Mouse (Mus musculus): ENCODE results near the gene Tdp1. TPM values are rescaled to one million over a fixed set of nuclear protein-coding genes. Genes with fewer than 3 reads are reported as not detected.

Tdp1 gene
- polyA plus RNA-seq, 1 experiment from 2014 or later = 49.0 TPM

DNA sequence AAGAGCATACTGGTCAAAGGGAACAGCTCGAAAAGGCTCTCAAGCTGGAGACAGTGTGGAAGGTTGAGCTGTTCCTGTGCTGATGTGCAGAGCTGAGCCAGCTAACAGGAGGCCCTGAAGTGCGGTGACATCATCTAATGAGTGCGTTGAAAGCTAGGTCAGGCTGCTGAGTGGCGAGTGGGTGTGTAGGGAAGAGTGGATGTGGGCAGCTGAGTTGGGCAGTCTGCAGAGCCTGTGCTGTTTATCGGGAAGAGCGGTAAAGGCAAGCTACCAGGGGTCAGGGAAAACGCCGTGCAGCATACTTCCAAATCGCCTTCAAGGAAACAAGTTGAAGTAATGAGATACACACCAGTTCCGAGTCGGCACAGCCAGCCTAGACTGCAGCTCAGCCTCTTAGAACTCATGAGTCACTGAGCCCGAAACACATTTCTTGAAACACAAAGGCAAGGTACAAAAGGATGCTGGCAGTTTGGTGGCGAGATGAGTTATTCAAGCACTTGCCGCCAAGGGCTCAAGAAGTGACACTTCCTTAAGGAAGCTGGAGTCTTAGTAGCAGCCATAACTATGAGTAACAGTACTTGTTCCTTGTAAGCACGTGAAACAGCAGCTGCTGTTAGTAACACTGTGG is 33.6 kb downstream of the Tdp1 start:
- Histone ChIP-seq H3K4me2 (replicated peaks) (no peak overlapping the region), H3K27me3 (ENCODE audit: control insufficient read depth, insufficient read depth, low read length) (no peaks in the 10 kb centered on the region), H3K4me3 (replicated peaks; ENCODE audit: low read length) (no peak overlapping the region), H3K9me3 (ENCODE audit: control insufficient read depth, low read length) (no peaks in the 10 kb centered on the region), H3K9ac (no peak overlapping the region), H3K27ac (no peak overlapping the region), H3K36me3 (replicated peaks; ENCODE audit: control insufficient read depth, insufficient read depth) (peaks cover 56% of the 10 kb centered on the region), H3K4me1 (replicated peaks; ENCODE audit: control insufficient read depth, insufficient read depth, low read length) (no peaks in the 10 kb centered on the region)
- WGBS = 87% methylated on average over 15 of the region's 15 CpGs
- DNase-seq (ENCODE audit: low spot score) (no peak), ATAC-seq (ENCODE audit: low FRiP score) (no peak)

DNA sequence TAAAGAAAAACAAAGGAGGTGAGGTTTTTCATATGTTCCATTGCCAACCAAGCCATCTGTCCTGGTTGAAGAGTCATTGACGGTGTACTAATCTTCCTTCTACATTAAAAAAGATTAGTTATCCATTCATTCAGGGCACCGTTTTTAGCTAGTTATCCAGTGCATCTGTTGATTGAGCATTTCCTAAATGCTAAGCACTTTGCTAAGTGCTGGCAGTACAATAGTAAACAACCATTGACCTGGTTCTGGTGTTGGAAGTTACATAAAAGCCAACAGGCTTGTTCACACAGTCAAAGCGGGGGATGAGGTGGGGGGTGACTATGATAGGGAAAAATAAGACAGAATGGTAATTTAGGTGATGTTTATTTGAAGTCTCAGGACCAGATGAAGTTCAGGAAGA is 35.3 kb downstream of the Tdp1 start:
- Histone ChIP-seq H3K4me3 (replicated peaks; ENCODE audit: low read length) (no peak overlapping the region), H3K27ac (no peak overlapping the region), H3K9me3 (ENCODE audit: control insufficient read depth, low read length) (no peaks in the 10 kb centered on the region), H3K4me1 (replicated peaks; ENCODE audit: control insufficient read depth, insufficient read depth, low read length) (peaks cover 12% of the 10 kb centered on the region), H3K9ac (no peak overlapping the region), H3K36me3 (replicated peaks; ENCODE audit: control insufficient read depth, insufficient read depth) (peaks cover 42% of the 10 kb centered on the region), H3K4me2 (replicated peaks) (no peak overlapping the region), H3K27me3 (ENCODE audit: control insufficient read depth, insufficient read depth, low read length) (no peaks in the 10 kb centered on the region)
- ATAC-seq (ENCODE audit: low FRiP score) (no peak), DNase-seq (ENCODE audit: low spot score) (no peak)
- WGBS = 96% methylated on average over 3 of the region's 3 CpGs

DNA sequence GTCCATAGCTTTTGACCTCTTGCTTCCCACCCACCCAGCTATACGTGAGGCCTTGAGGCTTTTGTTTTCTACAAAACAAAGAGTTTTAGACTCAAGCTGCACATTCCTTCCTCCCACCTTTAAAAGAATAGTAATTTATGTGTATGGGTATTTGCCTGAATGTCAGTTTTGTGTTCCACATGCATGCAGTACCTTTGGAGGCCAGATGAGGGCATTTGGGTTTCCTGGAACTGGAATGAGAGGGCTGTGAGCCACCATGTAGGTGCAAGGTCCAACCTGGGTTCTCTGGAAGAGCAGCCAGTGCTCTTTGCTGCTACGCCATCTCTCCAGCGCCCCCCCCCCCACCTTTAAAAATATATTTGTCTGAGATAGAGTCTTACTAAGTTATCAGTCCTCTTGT is 36.7 kb downstream of the Tdp1 start:
- Histone ChIP-seq H3K4me2 (replicated peaks) (no peak overlapping the region), H3K4me3 (replicated peaks; ENCODE audit: low read length) (no peak overlapping the region), H3K9ac (no peak overlapping the region), H3K27ac (no peak overlapping the region), H3K9me3 (ENCODE audit: control insufficient read depth, low read length) (no peaks in the 10 kb centered on the region), H3K36me3 (replicated peaks; ENCODE audit: control insufficient read depth, insufficient read depth) (peaks cover 31% of the 10 kb centered on the region), H3K4me1 (replicated peaks; ENCODE audit: control insufficient read depth, insufficient read depth, low read length) (peaks cover 12% of the 10 kb centered on the region), H3K27me3 (ENCODE audit: control insufficient read depth, insufficient read depth, low read length) (no peaks in the 10 kb centered on the region)
- WGBS = 75% methylated on average over 3 of the region's 3 CpGs
- DNase-seq (ENCODE audit: low spot score) (no peak), ATAC-seq (ENCODE audit: low FRiP score) (no peak)

DNA sequence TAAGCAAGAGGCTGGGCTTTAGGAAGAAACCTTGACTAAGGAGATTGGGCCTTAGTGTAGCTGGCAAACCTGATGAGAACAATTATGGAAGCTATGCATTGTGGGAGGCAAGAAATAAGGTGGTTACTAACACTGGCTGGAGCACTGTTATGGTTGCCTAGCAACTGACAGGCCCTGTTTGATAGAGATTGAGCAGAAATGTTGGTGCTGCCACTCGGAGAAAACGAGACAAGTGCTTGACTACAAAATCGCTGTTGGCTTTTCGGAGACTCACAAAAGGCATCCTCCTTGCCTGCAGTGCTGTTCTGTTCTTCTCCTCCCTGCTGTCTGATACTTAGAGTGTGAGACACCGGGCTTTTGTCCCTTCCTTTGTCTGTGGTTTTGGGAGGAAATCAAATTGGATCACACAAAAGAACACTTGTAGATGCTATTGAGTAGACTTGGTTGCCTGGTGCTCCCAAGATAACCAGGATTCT is 38.9 kb downstream of the Tdp1 start:
- DNase-seq (ENCODE audit: low spot score) (peak; percentile 72), ATAC-seq (ENCODE audit: low FRiP score) (peak; percentile 88)
- Histone ChIP-seq H3K9ac (no peak overlapping the region), H3K36me3 (replicated peaks; ENCODE audit: control insufficient read depth, insufficient read depth) (peaks cover 31% of the 10 kb centered on the region), H3K4me2 (replicated peaks) (no peak overlapping the region), H3K4me1 (replicated peaks; ENCODE audit: control insufficient read depth, insufficient read depth, low read length) (peaks cover 12% of the 10 kb centered on the region), H3K27me3 (ENCODE audit: control insufficient read depth, insufficient read depth, low read length) (no peaks in the 10 kb centered on the region), H3K9me3 (ENCODE audit: control insufficient read depth, low read length) (no peaks in the 10 kb centered on the region), H3K4me3 (replicated peaks; ENCODE audit: low read length) (no peak overlapping the region), H3K27ac (peak overlapping the region; percentile 80)
- WGBS = 10% methylated on average over 5 of the region's 5 CpGs

DNA sequence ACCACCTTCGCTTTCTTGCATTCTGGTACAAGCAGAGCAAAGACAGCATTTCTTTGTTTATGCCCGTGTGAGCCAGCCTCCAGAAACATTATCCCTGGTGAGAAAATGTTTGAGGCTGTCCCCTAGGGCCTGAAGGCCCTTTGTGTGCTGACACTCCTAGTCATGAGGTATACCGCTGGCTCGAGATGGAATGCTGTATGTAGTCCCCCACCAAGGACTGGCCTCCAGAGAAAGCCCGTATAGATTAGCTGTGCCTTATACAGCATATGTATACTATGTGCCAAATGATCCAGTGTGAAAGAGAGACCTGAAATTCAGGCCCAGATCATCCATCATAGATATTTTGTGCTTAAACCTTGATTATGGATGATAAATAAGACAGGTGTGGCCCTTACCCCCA is 39.4 kb downstream of the Tdp1 start:
- 32% methylated on average over 5 of the region's 5 CpGs for WGBS
- peak; percentile 68; the same call in 1 of the 2 replicates for ATAC-seq (ENCODE audit: low FRiP score)
- Histone ChIP-seq H3K4me2 (replicated peaks) (no peak overlapping the region), H3K27me3 (ENCODE audit: control insufficient read depth, insufficient read depth, low read length) (no peaks in the 10 kb centered on the region), H3K9me3 (ENCODE audit: control insufficient read depth, low read length) (no peaks in the 10 kb centered on the region), H3K36me3 (replicated peaks; ENCODE audit: control insufficient read depth, insufficient read depth) (peaks cover 25% of the 10 kb centered on the region), H3K4me1 (replicated peaks; ENCODE audit: control insufficient read depth, insufficient read depth, low read length) (peaks cover 12% of the 10 kb centered on the region), H3K9ac (0 out of 2 replicates have a peak overlapping the region, but pooled peaks have one; percentile 13), H3K27ac (peak overlapping the region; percentile 80), H3K4me3 (replicated peaks; ENCODE audit: low read length) (no peak overlapping the region)
- DNase-seq (ENCODE audit: low spot score) = peak; percentile 25

DNA sequence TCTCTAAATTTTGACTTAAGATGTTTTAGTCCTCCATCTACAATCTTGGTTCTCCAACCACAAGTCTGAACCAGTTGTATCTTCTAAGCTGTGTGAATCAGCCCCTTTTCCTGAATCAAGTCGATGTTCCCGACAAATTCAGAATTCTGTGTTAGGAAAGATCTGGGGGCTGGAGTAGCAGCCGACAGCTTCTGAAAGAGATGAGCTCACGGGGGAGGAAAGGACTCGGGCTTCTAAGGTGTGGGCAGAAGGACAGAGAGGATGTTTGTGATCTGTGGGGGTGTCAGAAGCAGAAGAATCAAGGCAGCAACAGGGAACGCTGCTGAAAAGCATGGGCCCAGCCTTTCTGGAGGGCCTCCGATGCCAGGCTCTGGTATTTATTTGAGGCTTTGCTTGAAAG is 44.0 kb downstream of the Tdp1 start:
- Histone ChIP-seq H3K27ac (no peak overlapping the region), H3K4me2 (replicated peaks) (no peak overlapping the region), H3K9ac (no peak overlapping the region), H3K4me3 (replicated peaks; ENCODE audit: low read length) (no peak overlapping the region), H3K4me1 (replicated peaks; ENCODE audit: control insufficient read depth, insufficient read depth, low read length) (peaks cover 9% of the 10 kb centered on the region), H3K27me3 (ENCODE audit: control insufficient read depth, insufficient read depth, low read length) (no peaks in the 10 kb centered on the region), H3K36me3 (replicated peaks; ENCODE audit: control insufficient read depth, insufficient read depth) (peaks cover 35% of the 10 kb centered on the region), H3K9me3 (ENCODE audit: control insufficient read depth, low read length) (no peaks in the 10 kb centered on the region)
- 96% methylated on average over 7 of the region's 7 CpGs for WGBS
- no peak for ATAC-seq (ENCODE audit: low FRiP score)
- no peak for DNase-seq (ENCODE audit: low spot score)

DNA sequence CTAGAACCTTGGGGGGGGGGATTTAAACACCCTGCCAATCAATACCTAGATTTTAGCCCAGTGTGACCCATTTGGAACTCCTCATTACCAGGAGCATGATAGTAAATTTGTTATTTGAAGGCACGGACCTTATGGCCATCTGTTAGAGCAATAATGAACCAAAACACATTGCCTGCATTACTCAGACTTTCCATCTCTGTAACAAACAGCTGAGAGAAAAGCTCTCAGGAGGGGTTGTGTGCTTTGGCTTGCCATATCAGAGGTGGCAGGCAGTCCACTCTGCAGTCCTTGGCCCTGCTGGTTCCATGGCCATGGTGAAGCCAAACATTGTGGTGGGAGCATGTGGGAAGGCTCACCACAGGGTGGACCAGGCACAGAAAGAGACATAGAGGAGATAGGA is 44.8 kb downstream of the Tdp1 start:
- no peak overlapping the region for H3K4me2 ChIP-seq (replicated peaks)
- DNase-seq (ENCODE audit: low spot score) (no peak), ATAC-seq (ENCODE audit: low FRiP score) (no peak)
- H3K9me3 ChIP-seq (ENCODE audit: control insufficient read depth, low read length) = no peaks in the 10 kb centered on the region
- peaks cover 35% of the 10 kb centered on the region for H3K36me3 ChIP-seq (replicated peaks; ENCODE audit: control insufficient read depth, insufficient read depth)
- H3K4me3 ChIP-seq (replicated peaks; ENCODE audit: low read length) = no peak overlapping the region
- peaks cover under 1% of the 10 kb centered on the region; the same call in 1 of the 2 replicates for H3K4me1 ChIP-seq (replicated peaks; ENCODE audit: control insufficient read depth, insufficient read depth, low read length)
- 82% methylated on average over 1 of the region's 1 CpGs for WGBS
- H3K27ac ChIP-seq = no peak overlapping the region
- no peaks in the 10 kb centered on the region for H3K27me3 ChIP-seq (ENCODE audit: control insufficient read depth, insufficient read depth, low read length)
- no peak overlapping the region for H3K9ac ChIP-seq

DNA sequence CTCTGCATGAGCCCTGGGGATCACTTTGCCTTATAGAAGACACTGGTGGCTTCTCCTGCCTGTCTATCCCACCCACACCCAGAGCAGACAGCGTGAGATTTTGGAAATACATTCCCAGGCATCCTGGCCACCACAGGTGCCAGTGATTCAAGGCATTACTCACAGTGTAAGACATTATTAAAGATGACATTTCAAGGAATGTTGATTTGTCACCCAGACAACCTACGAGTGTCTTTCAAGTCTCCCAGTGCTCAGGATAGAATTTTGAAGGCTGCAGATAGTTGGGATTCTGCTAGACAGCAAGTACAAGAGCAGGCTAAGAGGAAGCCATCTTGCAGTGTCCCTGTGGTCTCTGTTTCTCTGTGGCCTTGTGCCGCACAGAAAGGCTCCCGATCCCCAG is 47.9 kb downstream of the Tdp1 start:
- Histone ChIP-seq H3K9ac (no peak overlapping the region), H3K27me3 (ENCODE audit: control insufficient read depth, insufficient read depth, low read length) (no peaks in the 10 kb centered on the region), H3K27ac (no peak overlapping the region), H3K4me3 (replicated peaks; ENCODE audit: low read length) (no peak overlapping the region), H3K36me3 (replicated peaks; ENCODE audit: control insufficient read depth, insufficient read depth) (peaks cover 36% of the 10 kb centered on the region), H3K9me3 (ENCODE audit: control insufficient read depth, low read length) (no peaks in the 10 kb centered on the region), H3K4me1 (replicated peaks; ENCODE audit: control insufficient read depth, insufficient read depth, low read length) (no peaks in the 10 kb centered on the region), H3K4me2 (replicated peaks) (no peak overlapping the region)
- ATAC-seq (ENCODE audit: low FRiP score) = no peak
- 87% methylated on average over 4 of the region's 4 CpGs for WGBS
- DNase-seq (ENCODE audit: low spot score) = no peak

DNA sequence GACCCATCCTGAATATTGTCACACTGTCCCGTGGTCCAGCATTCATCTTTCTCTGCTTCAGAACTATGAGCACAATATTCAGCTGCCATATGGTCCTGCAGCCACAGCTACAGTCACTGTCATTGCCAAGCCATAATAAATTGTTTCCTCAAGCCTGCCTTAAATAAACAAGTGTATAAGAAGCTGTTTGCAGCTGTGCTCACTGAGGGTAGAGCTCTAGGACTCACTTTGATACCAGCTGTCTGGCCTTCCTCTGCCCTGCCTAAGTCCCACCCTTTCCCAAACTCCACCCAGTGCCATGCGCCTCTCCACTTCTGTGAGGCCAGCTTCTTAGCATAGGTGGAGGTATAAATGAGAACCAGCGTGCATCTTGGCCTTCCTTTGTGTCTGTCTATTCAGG is 49.3 kb downstream of the Tdp1 start:
- Histone ChIP-seq H3K36me3 (replicated peaks; ENCODE audit: control insufficient read depth, insufficient read depth) (peaks cover 38% of the 10 kb centered on the region), H3K4me3 (replicated peaks; ENCODE audit: low read length) (no peak overlapping the region), H3K9ac (no peak overlapping the region), H3K27me3 (ENCODE audit: control insufficient read depth, insufficient read depth, low read length) (no peaks in the 10 kb centered on the region), H3K4me1 (replicated peaks; ENCODE audit: control insufficient read depth, insufficient read depth, low read length) (no peaks in the 10 kb centered on the region), H3K27ac (no peak overlapping the region), H3K9me3 (ENCODE audit: control insufficient read depth, low read length) (no peaks in the 10 kb centered on the region), H3K4me2 (replicated peaks) (no peak overlapping the region)
- DNase-seq (ENCODE audit: low spot score) (no peak), ATAC-seq (ENCODE audit: low FRiP score) (no peak)
- 94% methylated on average over 3 of the region's 3 CpGs for WGBS

DNA sequence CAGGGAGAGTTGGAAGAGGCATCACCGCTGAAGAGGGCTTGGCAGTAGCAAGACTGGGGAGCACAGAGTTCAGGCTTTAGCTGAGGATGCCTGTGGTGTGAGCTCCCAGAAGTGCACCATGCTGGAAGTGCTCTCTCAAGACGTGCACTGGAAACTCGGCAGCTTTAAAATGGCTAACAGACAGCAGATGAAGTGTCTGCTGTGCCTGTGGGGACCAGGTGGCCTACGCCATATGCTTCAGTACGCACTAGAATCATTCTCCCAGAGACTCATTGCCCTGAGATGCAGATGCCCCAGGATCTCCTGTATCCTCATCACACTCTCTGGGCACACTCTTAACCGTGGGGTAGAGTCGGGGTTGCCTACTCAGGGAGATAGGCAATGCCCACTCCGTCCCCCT is 51.1 kb downstream of the Tdp1 start:
- WGBS = 89% methylated on average over 8 of the region's 8 CpGs
- H3K4me3 ChIP-seq (replicated peaks; ENCODE audit: low read length) = no peak overlapping the region
- no peaks in the 10 kb centered on the region for H3K27me3 ChIP-seq (ENCODE audit: control insufficient read depth, insufficient read depth, low read length)
- DNase-seq (ENCODE audit: low spot score) (no peak), ATAC-seq (ENCODE audit: low FRiP score) (no peak)
- no peak overlapping the region for H3K9ac ChIP-seq
- no peaks in the 10 kb centered on the region for H3K4me1 ChIP-seq (replicated peaks; ENCODE audit: control insufficient read depth, insufficient read depth, low read length)
- H3K36me3 ChIP-seq (replicated peaks; ENCODE audit: control insufficient read depth, insufficient read depth) = peaks cover 33% of the 10 kb centered on the region
- H3K9me3 ChIP-seq (ENCODE audit: control insufficient read depth, low read length) = no peaks in the 10 kb centered on the region
- H3K27ac ChIP-seq = no peak overlapping the region
- no peak overlapping the region for H3K4me2 ChIP-seq (replicated peaks)

Measured in hindbrain, embryonic 14.5 days (tissue).